7 mouse cellular contexts compared by ENCODE assay signal in the genomic region with DNA sequence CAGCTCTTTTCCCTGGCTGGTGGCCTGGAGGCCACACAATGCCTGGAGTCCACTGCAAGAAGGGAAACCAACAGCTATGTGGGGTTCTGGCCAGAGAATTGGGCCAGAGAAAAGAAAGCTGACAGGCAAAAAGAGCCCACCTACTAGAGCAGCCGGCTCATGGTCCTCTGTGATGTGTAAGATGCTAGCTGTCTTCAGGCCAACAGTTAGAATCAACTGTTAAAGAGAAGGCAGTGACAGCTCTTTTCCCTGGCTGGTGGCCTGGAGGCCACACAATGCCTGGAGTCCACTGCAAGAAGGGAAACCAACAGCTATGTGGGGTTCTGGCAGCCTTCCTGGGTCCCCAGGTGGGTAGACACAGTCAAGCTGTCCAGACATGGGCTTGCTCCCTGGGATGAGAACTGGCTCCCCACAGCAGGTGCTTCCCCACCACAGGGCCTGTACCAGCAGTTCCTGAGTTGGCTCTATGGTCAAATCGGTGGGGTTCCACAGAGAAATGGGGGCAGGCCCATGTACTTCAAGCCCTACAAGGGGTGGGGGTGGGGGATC. TPM values are rescaled to one million over a fixed set of nuclear protein-coding genes. Genes with fewer than 3 reads are reported as not detected.
DNase-seq lines count a peak whose midpoint lies in the region; ATAC-seq and TF ChIP-seq lines count a peak whose summit lies in the region.
"Not testable (repeated sequence)": the region's sequence is repeated elsewhere in the genome, so short reads cannot be mapped to it uniquely, and the experiment has no call there.

No protein-coding gene starts in this region.

- H3K27ac ChIP-seq in forebrain, postnatal 0 days (ENCODE audit: low read depth, low read length), result not testable (repeated sequence)
- peak overlapping the region; percentile 43; the same call in 1 of the 2 replicates for H3K27ac ChIP-seq in layer of hippocampus, adult 2 months

- not testable (repeated sequence) for H3K4me3 ChIP-seq in forebrain, postnatal 0 days (ENCODE audit: low read depth, low read length); layer of hippocampus, adult 2 months

- ATAC-seq in cerebellum, adult (ENCODE audit: insufficient number of reproducible peaks, low FRiP score, low TSS enrichment), result peak; percentile 53
- ATAC-seq in forebrain, postnatal 0 days, result peak; percentile 60

- not testable (repeated sequence) for H3K36me3 ChIP-seq in forebrain, postnatal 0 days (ENCODE audit: insufficient read depth)

- not testable (repeated sequence) for H3K27me3 ChIP-seq in forebrain, postnatal 0 days (ENCODE audit: insufficient read depth, low read length)

- 76% methylated on average over 2 of the region's 2 CpGs for WGBS in forebrain, postnatal 0 days

- peak; percentile 89 for DNase-seq in cerebellum, adult 9-10 months
- DNase-seq in forebrain, postnatal 0 days; layer of hippocampus, adult 2 months (ENCODE audit: low spot score in 2 of 2): not testable (repeated sequence)
- peak; percentile 53 for DNase-seq in heart, postnatal 4 days
- peak; percentile 79 for DNase-seq in lung, postnatal 10 days
- DNase-seq in thymus, adult 18-20 months, result peak; percentile 19 to 32

- H3K9me3 ChIP-seq in forebrain, postnatal 0 days (ENCODE audit: low read length), result not testable (repeated sequence)

- TF ChIP-seq CTCF in forebrain, postnatal 0 days (IDR thresholded peaks at IDR 0.05; ENCODE audit: low read depth); layer of hippocampus, adult 2 months (conservative IDR thresholded peaks at IDR 0.05): not testable (repeated sequence)

- not testable (repeated sequence) for H3K4me1 ChIP-seq in forebrain, postnatal 0 days (ENCODE audit: insufficient read depth)

- not testable (repeated sequence) for H3K4me2 ChIP-seq in forebrain, postnatal 0 days (ENCODE audit: low read depth)

- H3K9ac ChIP-seq in forebrain, postnatal 0 days, result not testable (repeated sequence)

RNA-seq across cellular contexts. Expression of a gene that starts 8.2 kb away (rescaled TPM):
- total RNA-seq in forebrain, postnatal 0 days (2014; rRNA removed), result 31.7 and 32.9 TPM in 2 replicates
- 14.5 and 18.0 TPM in 2 replicates for polyA plus RNA-seq in forebrain, postnatal 0 days (2015; fragmentation: Nextera tagmentation; extraction: Ambion mirVana)
- 10 to 100 TPM; 39.1 to 40.2 TPM for total RNA-seq in heart, postnatal 4 days (2021)
- total RNA-seq in layer of hippocampus, adult 2 months (2021), result 10 to 100 TPM; 41.6 to 43.0 TPM

RNA-seq across cellular contexts. Expression of a gene that starts 36.5 kb away (rescaled TPM):
- 20.5 and 22.1 TPM in 2 replicates for total RNA-seq in forebrain, postnatal 0 days (2014; rRNA removed)
- 12.1 and 13.1 TPM in 2 replicates for polyA plus RNA-seq in forebrain, postnatal 0 days (2015; fragmentation: Nextera tagmentation; extraction: Ambion mirVana)
- total RNA-seq in heart, postnatal 4 days (2021), result 10 to 100 TPM; 16.5 to 20.6 TPM
- total RNA-seq in layer of hippocampus, adult 2 months (2021), result 10 to 100 TPM; 33.2 to 34.7 TPM
